Mouse (Mus musculus) MEL (cell line): Measurements from ENCODE around the gene 1520401A03Rik. TPM values are rescaled to one million over a fixed set of nuclear protein-coding genes. Genes with fewer than 3 reads are reported as not detected.

Experiments
- DNase-seq: peaks from one replicate; pipeline ENCODE4 v3.0.0; 2011; ENCODE audit warnings: low read depth, low spot score
- H3K27ac ChIP-seq: 2 replicates; pipeline ENCODE4 v1.5.1; 2012; ENCODE audit warnings: low read depth, mild to moderate bottlenecking, control low read depth, low read length, moderate library complexity; ENCODE audit not compliant: control insufficient read depth
- H3K27me3 ChIP-seq, 2 experiments: fragments of 150-350 bp in 1 of 2; sonication (generic) in 1 of 2; 2 replicates each; pipeline ENCODE4 v1.6.1; 2012; ENCODE audit warnings: low read length in 2 of 2, mild to moderate bottlenecking in 2 of 2, improper control_type of control experiment in 1 of 2, moderate library complexity in 1 of 2; ENCODE audit not compliant: insufficient read depth in 2 of 2, control insufficient read depth in 1 of 2
- H3K36me3 ChIP-seq, 2 experiments: 2 replicates each; pipeline ENCODE4 v1.6.1; 2012 to 2014; ENCODE audit warnings: low read length in 2 of 2, improper control_type of control experiment in 1 of 2, inconsistent platforms in 1 of 2, mild to moderate bottlenecking in 1 of 2; ENCODE audit not compliant: insufficient read depth in 2 of 2, control insufficient read depth in 1 of 2
- H3K4me1 ChIP-seq, 2 experiments: fragments of 150-350 bp in 1 of 2; sonication (generic) in 1 of 2; 2 replicates each; pipeline ENCODE4 v1.6.1; 2012; ENCODE audit warnings: low read length in 2 of 2, improper control_type of control experiment in 1 of 2, mild to moderate bottlenecking in 1 of 2; ENCODE audit not compliant: insufficient read depth in 2 of 2, control insufficient read depth in 1 of 2
- H3K4me3 ChIP-seq, 2 experiments: fragments of 150-350 bp in 1 of 2; sonication (generic) in 1 of 2; 2 replicates each; pipeline ENCODE4 v1.5.1; 2012; ENCODE audit warnings: low read depth in 2 of 2, low read length in 2 of 2, mild to moderate bottlenecking in 2 of 2, moderate library complexity in 2 of 2, control low read depth in 1 of 2, improper control_type of control experiment in 1 of 2; ENCODE audit not compliant: control insufficient read depth in 1 of 2, insufficient read depth in 1 of 2
- H3K79me2 ChIP-seq: 2 replicates; pipeline ENCODE4 v1.6.1; 2012; ENCODE audit warnings: mild to moderate bottlenecking, low read length, moderate library complexity; ENCODE audit not compliant: control insufficient read depth, poor library complexity, insufficient read depth
- H3K9ac ChIP-seq: 2 replicates; pipeline ENCODE4 v1.6.1; 2012; ENCODE audit warnings: low read depth, mild to moderate bottlenecking, control low read depth, low read length, moderate library complexity; ENCODE audit not compliant: control insufficient read depth, poor library complexity, severe bottlenecking
- H3K9me3 ChIP-seq: fragments of 150-350 bp; sonication (generic); replicated peaks from 2 replicates; pipeline ENCODE4 v1.6.1; 2012; ENCODE audit warnings: mild to moderate bottlenecking, low read length, improper control_type of control experiment, moderate library complexity; ENCODE audit not compliant: insufficient read depth
- BHLHE40 ChIP-seq: IDR thresholded peaks from 2 replicates; pipeline ENCODE4 v1.6.1; 2012; ENCODE audit warnings: low read depth, mild to moderate bottlenecking, inconsistent platforms, low read length, improper control_type of control experiment, borderline replicate concordance
- CHD2 ChIP-seq: IDR thresholded peaks from 2 replicates; pipeline ENCODE4 v1.6.1; 2011; ENCODE audit warnings: low read length, improper control_type of control experiment
- CTCF ChIP-seq, 3 experiments: IDR thresholded peaks in 2 of 3; conservative IDR thresholded peaks in 1 of 3; 2 replicates each; pipeline ENCODE4 v1.5.1; 2011 to 2012; ENCODE audit warnings: low read length in 3 of 3, low read depth in 2 of 3, mild to moderate bottlenecking in 2 of 3, improper control_type of control experiment in 1 of 3, inconsistent platforms in 1 of 3, mixed read lengths in 1 of 3, moderate library complexity in 1 of 3; ENCODE audit not compliant: control insufficient read depth in 1 of 3, insufficient read depth in 1 of 3, poor library complexity in 1 of 3, severe bottlenecking in 1 of 3
- ELF1 ChIP-seq: IDR thresholded peaks from 2 replicates; pipeline ENCODE4 v1.6.1; 2014; ENCODE audit warnings: low read depth, mild to moderate bottlenecking, inconsistent platforms, low read length, improper control_type of control experiment, moderate library complexity
- EP300 ChIP-seq, 2 experiments: IDR thresholded peaks; 2 replicates each; pipeline ENCODE4 v1.6.1; 2011; ENCODE audit warnings: improper control_type of control experiment in 2 of 2, low read length in 2 of 2, low read depth in 1 of 2, mild to moderate bottlenecking in 1 of 2
- ETS1 ChIP-seq: IDR thresholded peaks from 2 replicates; pipeline ENCODE4 v1.6.1; 2012; ENCODE audit warnings: low read depth, mild to moderate bottlenecking, inconsistent platforms, low read length, improper control_type of control experiment, moderate library complexity
- JUND ChIP-seq: IDR thresholded peaks from 2 replicates; pipeline ENCODE4 v1.6.1; 2011; ENCODE audit warnings: low read depth, mild to moderate bottlenecking, improper control_type of control experiment, low read length
- MAFK ChIP-seq: IDR thresholded peaks from 2 replicates; pipeline ENCODE4 v1.6.1; 2011; ENCODE audit warnings: low read depth, mild to moderate bottlenecking, low read length, improper control_type of control experiment, borderline replicate concordance
- MAX ChIP-seq: IDR thresholded peaks from 2 replicates; pipeline ENCODE4 v1.6.1; 2011; ENCODE audit warnings: low read length, improper control_type of control experiment
- MEF2A ChIP-seq: IDR thresholded peaks from 2 replicates; pipeline ENCODE4 v1.6.1; 2014; ENCODE audit warnings: low read depth, mild to moderate bottlenecking, inconsistent platforms, low read length, improper control_type of control experiment; ENCODE audit not compliant: poor library complexity, insufficient replicate concordance, severe bottlenecking; ENCODE audit errors: extremely low read depth
- MXI1 ChIP-seq: IDR thresholded peaks from 2 replicates; pipeline ENCODE4 v1.6.1; 2011; ENCODE audit warnings: mild to moderate bottlenecking, low read depth, low read length, improper control_type of control experiment
- MYB ChIP-seq: IDR thresholded peaks from 2 replicates; pipeline ENCODE4 v1.6.1; 2011; ENCODE audit warnings: mild to moderate bottlenecking, low read depth, low read length, improper control_type of control experiment
- MYC ChIP-seq: IDR thresholded peaks from 2 replicates; pipeline ENCODE4 v1.6.1; 2011; ENCODE audit warnings: low read depth, mild to moderate bottlenecking, low read length, improper control_type of control experiment, moderate library complexity
- NELFE ChIP-seq: IDR thresholded peaks from 2 replicates; pipeline ENCODE4 v1.6.1; 2011; ENCODE audit warnings: low read depth, low read length, improper control_type of control experiment
- NRF1 ChIP-seq: IDR thresholded peaks from 2 replicates; pipeline ENCODE4 v1.6.1; 2014; ENCODE audit warnings: low read depth, mild to moderate bottlenecking, inconsistent platforms, low read length, improper control_type of control experiment, moderate library complexity; ENCODE audit not compliant: poor library complexity, insufficient read depth, severe bottlenecking
- POLR2A ChIP-seq, 2 experiments: IDR thresholded peaks; 2 replicates each; pipeline ENCODE4 v1.6.1; 2011 to 2012; ENCODE audit warnings: low read length in 2 of 2, mild to moderate bottlenecking in 2 of 2, control low read depth in 1 of 2, improper control_type of control experiment in 1 of 2, low read depth in 1 of 2, moderate library complexity in 1 of 2; ENCODE audit not compliant: control insufficient read depth in 1 of 2, insufficient read depth in 1 of 2, poor library complexity in 1 of 2
- POLR2AphosphoS2 ChIP-seq: IDR thresholded peaks from 2 replicates; pipeline ENCODE4 v1.6.1; 2011; ENCODE audit warnings: low read length, improper control_type of control experiment
- POLR2AphosphoS5 ChIP-seq: IDR thresholded peaks from 2 replicates; pipeline ENCODE4 v1.6.1; 2012; ENCODE audit warnings: low read depth, borderline replicate concordance, mild to moderate bottlenecking, inconsistent platforms, low read length, moderate library complexity, mixed read lengths
- RAD21 ChIP-seq: IDR thresholded peaks from 2 replicates; pipeline ENCODE4 v1.6.1; 2011; ENCODE audit warnings: mild to moderate bottlenecking, low read depth, low read length, improper control_type of control experiment
- SIN3A ChIP-seq: IDR thresholded peaks from 2 replicates; pipeline ENCODE4 v1.6.1; 2012; ENCODE audit warnings: low read length, improper control_type of control experiment, inconsistent platforms
- SMC3 ChIP-seq: IDR thresholded peaks from 2 replicates; pipeline ENCODE4 v1.6.1; 2011; ENCODE audit warnings: low read depth, low read length, improper control_type of control experiment
- TAL1 ChIP-seq: IDR thresholded peaks from 2 replicates; pipeline ENCODE4 v1.6.1; 2012; ENCODE audit warnings: mild to moderate bottlenecking, inconsistent platforms, low read length, moderate library complexity, mixed read lengths
- TCF12 ChIP-seq: IDR thresholded peaks from 2 replicates; pipeline ENCODE4 v1.6.1; 2014; ENCODE audit warnings: low read depth, mild to moderate bottlenecking, inconsistent platforms, low read length, improper control_type of control experiment, moderate library complexity
- USF1 ChIP-seq: IDR thresholded peaks from 2 replicates; pipeline ENCODE4 v1.6.1; 2014; ENCODE audit warnings: low read depth, mild to moderate bottlenecking, inconsistent platforms, low read length, improper control_type of control experiment, moderate library complexity
- USF2 ChIP-seq, 2 experiments: IDR thresholded peaks; 2 replicates each; pipeline ENCODE4 v1.6.1; 2011 to 2012; ENCODE audit warnings: improper control_type of control experiment in 2 of 2, low read length in 2 of 2, borderline replicate concordance in 1 of 2, inconsistent platforms in 1 of 2, low read depth in 1 of 2, mild to moderate bottlenecking in 1 of 2; ENCODE audit not compliant: insufficient read depth in 1 of 2
- ZC3H11A ChIP-seq: IDR thresholded peaks from 2 replicates; pipeline ENCODE4 v1.6.1; 2012; ENCODE audit warnings: low read depth, mild to moderate bottlenecking, inconsistent platforms, low read length, improper control_type of control experiment
- ZMIZ1 ChIP-seq: IDR thresholded peaks from 2 replicates; pipeline ENCODE4 v1.6.1; 2012; ENCODE audit warnings: low read depth, mild to moderate bottlenecking, inconsistent platforms, low read length, improper control_type of control experiment, moderate library complexity
- ZNF384 ChIP-seq: IDR thresholded peaks from 2 replicates; pipeline ENCODE4 v1.6.1; 2012; ENCODE audit warnings: low read depth, mild to moderate bottlenecking, inconsistent platforms, low read length, improper control_type of control experiment
- polyA plus RNA-seq, 2 experiments: library from polyadenylated mRNA; stranded (reverse) in 1 of 2; unstranded in 1 of 2; fragments of >175 nt in 1 of 2; fragments of >200 nt in 1 of 2; gene quantifications; 2 replicates each; pipeline versions ENCODE4 v1.2.1 to v1.2.4; 2012; ENCODE audit warnings: low replicate concordance in 2 of 2, low read depth in 1 of 2; ENCODE audit not compliant: insufficient read length in 2 of 2, insufficient read depth in 1 of 2, missing spikeins in 1 of 2
- total RNA-seq: library from RNA; depleted of rRNA; stranded (reverse); fragments of 300-350 nt; gene quantifications from 2 replicates; pipeline ENCODE4 v1.2.3, GENCODE M21; 2012

Gene 1520401A03Rik
- total and polyA plus RNA-seq, 3 experiments: not detected

GRCm38 (mm10) chr17:23679127-23679835, 43.3 kb downstream of the 1520401A03Rik start, which contains the start of gene Cldn6:
TSS of gene Cldn6 (plus strand) at chr17:23679249.
- peaks cover 9% of the 10 kb centered on the region for H3K79me2 ChIP-seq
- no peak for DNase-seq
- H3K4me3 ChIP-seq: peak within 1 kb of the TSS; percentile 33 to 50; a peak in 2 of 4 replicates
- H3K9me3 ChIP-seq: no peaks in the 10 kb centered on the region
- peaks cover 0 to 19% of the 10 kb centered on the region in 2 experiments; a peak in 2 of 4 replicates for H3K36me3 ChIP-seq
- no peak within 1 kb of the TSS for H3K27ac ChIP-seq
- peaks cover 0 to 30% of the 10 kb centered on the region in 2 experiments; a peak in 3 of 4 replicates for H3K4me1 ChIP-seq
- no peaks in the 10 kb centered on the region for H3K27me3 ChIP-seq
- peak within 1 kb of the TSS; percentile 41 for H3K9ac ChIP-seq
- TF ChIP-seq SMC3 (no peak), TAL1 (no peak), ZC3H11A (no peak), MAFK (no peak), MEF2A (no peak), CHD2 (no peak), ZMIZ1 (no peak), POLR2AphosphoS5 (no peak), CTCF (IDR thresholded peaks at IDR 0.05 in 2 of 3, conservative IDR thresholded peaks at IDR 0.05 in 1 of 3; ENCODE audit: control insufficient read depth in 1 of 3, insufficient read depth in 1 of 3, low read depth in 2 of 3, low read length in 3 of 3, poor library complexity in 1 of 3, severe bottlenecking in 1 of 3) (no peak)

- peak; percentile 95 for DNase-seq
- Histone ChIP-seq H3K4me3 (peak within 1 kb of the TSS; percentile 81 to 89), H3K9me3 (no peaks in the 10 kb centered on the region), H3K9ac (peak within 1 kb of the TSS; percentile 86), H3K4me1 (peaks cover 0 to 33% of the 10 kb centered on the region in 2 experiments), H3K27me3 (no peaks in the 10 kb centered on the region), H3K79me2 (peaks cover 12% of the 10 kb centered on the region), H3K36me3 (peaks cover 0 to 21% of the 10 kb centered on the region in 2 experiments; a peak in 2 of 4 replicates), H3K27ac (peak within 1 kb of the TSS; percentile 66)
- TF ChIP-seq MYC: no peak
- no peak for TF ChIP-seq MEF2A
- peak; percentile 81 to 93 for TF ChIP-seq POLR2A (IDR thresholded peaks at IDR 0.05; ENCODE audit: control insufficient read depth in 1 of 2, insufficient read depth in 1 of 2, low read depth in 1 of 2, low read length in 2 of 2, poor library complexity in 1 of 2)
- no peak for TF ChIP-seq USF2 (IDR thresholded peaks at IDR 0.05; ENCODE audit: borderline replicate concordance in 1 of 2, insufficient read depth in 1 of 2, low read depth in 1 of 2, low read length in 2 of 2)
- no peak for TF ChIP-seq BHLHE40
- no peak for TF ChIP-seq CTCF (IDR thresholded peaks at IDR 0.05 in 2 of 3, conservative IDR thresholded peaks at IDR 0.05 in 1 of 3; ENCODE audit: control insufficient read depth in 1 of 3, insufficient read depth in 1 of 3, low read depth in 2 of 3, low read length in 3 of 3, poor library complexity in 1 of 3, severe bottlenecking in 1 of 3)
- peak; percentile 61 for TF ChIP-seq SIN3A
- no peak for TF ChIP-seq RAD21
- no peak for TF ChIP-seq JUND
- peak; percentile 64; the same call in 1 of the 2 replicates for TF ChIP-seq MXI1
- TF ChIP-seq ZNF384: no peak
- 0 out of 2 replicates have a peak, but pooled peaks have one; percentile 22 for TF ChIP-seq ETS1
- TF ChIP-seq TCF12: peak; percentile 74
- TF ChIP-seq ZC3H11A: no peak
- TF ChIP-seq MYB: peak; percentile 46; the same call in 1 of the 2 replicates
- peak; percentile 84 for TF ChIP-seq POLR2AphosphoS2
- TF ChIP-seq EP300 (IDR thresholded peaks at IDR 0.05; ENCODE audit: low read depth in 1 of 2, low read length in 2 of 2): peak; percentile 17 to 50; a peak in 1 of 4 replicates
- TF ChIP-seq NRF1: no peak
- 0 out of 2 replicates have a peak, but pooled peaks have one; percentile 9 for TF ChIP-seq ELF1
- TF ChIP-seq NELFE: peak; percentile 90
- TF ChIP-seq MAX: no peak; the same call in none of the 2 replicates
- TF ChIP-seq USF1: no peak
- TF ChIP-seq SMC3: no peak
These were observed 45.3 kb downstream of the 1520401A03Rik start, which contains the start of gene Tnfrsf12a for GRCm38 (mm10) chr17:23677236-23677679. TSS of gene Tnfrsf12a (minus strand) at chr17:23677468.
